Mouse (Mus musculus): ENCODE results near the gene Evc.

Gene Evc

DNA sequence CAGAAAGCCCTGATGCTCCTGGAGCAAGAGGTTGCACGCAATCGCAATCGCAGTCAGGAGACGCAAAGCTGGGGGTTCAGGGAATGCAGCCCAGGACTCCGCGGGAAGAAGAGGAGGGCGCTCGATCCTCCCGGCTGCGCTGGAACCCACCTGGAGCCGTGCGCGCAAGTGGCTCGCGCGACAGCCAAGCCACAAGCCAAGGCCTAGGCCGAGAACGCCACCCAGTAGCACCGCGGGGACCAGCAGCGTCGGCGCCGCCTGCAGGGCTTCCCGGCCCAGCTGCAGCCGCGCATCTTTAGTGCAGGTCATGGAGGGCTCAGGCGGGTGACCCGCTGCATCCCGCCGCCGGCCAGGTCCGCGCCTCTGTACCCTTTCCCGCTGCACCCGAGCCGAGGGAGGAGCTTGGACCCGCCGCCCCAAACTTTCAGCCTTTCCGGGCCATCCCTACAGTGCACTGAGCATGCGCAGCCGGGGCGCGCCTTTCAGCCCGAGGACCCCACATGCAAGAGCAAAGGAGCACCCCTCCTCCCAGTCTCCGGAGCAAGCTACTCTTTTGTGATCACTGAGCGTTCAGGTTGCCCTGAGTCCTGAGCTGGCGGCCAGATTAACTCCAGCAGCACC, at the start of gene Evc:
Gene Evc (minus strand): TSS at position 410 of the 621 bp plus-strand sequence.
- peak in 1 of 2 experiments; percentile 31 for DNase-seq (ENCODE audit: low spot score in 2 of 2)

DNA sequence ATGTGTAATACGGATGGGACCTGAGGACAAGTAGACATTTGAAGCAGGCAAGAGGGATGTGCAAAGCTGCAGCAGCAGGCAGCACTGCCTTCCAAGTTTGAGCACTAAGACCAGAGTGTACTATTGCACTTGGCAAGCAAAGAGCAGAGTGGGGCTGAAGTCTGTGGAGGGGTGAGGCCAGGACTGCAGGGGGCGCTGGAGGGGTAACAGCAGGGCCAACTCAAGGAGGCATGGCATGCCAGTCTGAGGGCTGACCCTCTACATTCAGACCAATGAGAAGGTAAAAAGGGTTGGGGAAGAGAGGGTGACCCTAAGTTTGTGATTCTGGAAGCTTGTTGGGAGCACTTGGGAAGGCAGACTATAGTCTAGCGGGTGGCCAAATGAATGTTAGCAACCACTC, 46.9 kb upstream of the Evc start:
- no peak for DNase-seq (ENCODE audit: low spot score in 2 of 2)

DNA sequence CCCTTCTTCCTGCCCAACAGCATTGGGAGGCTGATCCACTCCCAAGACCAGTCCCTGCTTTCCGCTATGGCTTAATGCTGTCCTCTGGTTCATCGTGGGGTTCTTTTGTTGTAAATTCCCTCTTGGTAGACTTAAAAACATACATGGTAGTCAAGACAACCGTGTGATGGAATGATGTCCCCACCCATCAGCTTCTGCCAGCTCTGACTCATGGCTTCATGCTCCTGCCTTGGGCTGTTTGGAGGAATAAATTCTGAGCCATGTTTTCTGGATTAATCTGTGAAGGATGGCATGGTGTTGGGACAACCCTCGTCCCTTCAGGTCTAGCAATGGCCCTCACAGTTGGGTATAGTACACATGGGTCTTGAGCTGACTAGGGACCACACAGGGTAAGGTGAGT, 43.9 kb upstream of the Evc start:
- DNase-seq (ENCODE audit: low spot score in 2 of 2): no peak

DNA sequence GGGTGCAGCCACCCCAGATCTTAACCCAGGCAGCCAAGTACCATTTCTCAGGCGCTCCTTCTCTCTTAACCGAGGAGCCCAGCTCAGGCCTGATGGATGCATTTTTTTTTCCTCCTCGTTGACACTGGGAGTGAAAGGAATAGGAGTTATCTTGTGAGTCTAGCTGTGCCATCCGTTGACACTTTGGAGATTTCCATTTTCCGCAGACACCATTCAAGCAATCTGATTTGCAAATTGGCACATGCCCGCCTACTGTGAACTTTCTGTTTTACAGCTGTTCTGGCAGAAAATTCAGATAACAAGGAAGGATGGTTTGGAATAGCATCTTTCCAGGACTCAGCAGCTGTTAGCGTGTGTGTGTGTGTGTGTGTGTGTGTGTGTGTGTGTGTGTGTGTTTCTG, 40.7 kb upstream of the Evc start:
- no peak for DNase-seq (ENCODE audit: low spot score in 2 of 2)

- DNase-seq (ENCODE audit: low spot score in 2 of 2): no peak
Observed at GRCm38 (mm10) chr5:37368796-37369195, 32.1 kb upstream of the Evc start.

- DNase-seq (ENCODE audit: low spot score in 2 of 2): no peak
Observed at GRCm38 (mm10) chr5:37365751-37366150, 29.1 kb upstream of the Evc start.

- DNase-seq (ENCODE audit: low spot score in 2 of 2): no peak
Observed at GRCm38 (mm10) chr5:37363284-37363683, 26.6 kb upstream of the Evc start.

DNA sequence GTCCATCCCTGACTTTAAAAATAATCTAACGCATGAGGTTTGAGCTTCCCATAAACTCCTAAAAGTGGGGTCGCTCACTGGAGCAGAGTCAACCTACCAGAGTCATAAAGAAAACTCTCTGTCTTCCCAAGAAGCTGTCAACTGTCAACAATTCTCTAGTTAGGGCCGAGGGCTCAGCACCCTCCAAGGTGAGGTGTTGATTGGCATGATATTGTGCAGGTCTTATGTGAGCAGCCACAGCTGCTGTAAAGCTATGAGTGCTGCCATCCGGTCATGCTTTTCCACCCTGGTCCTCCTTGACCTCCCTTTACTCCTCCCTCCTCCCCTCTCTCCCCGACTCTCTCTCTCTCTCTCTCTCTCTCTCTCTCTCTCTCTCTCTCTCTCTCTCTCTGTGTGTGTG, 25.9 kb upstream of the Evc start:
- no peak for DNase-seq (ENCODE audit: low spot score in 2 of 2)

- DNase-seq (ENCODE audit: low spot score in 2 of 2): no peak
Observed at GRCm38 (mm10) chr5:37356027-37356426, 19.3 kb upstream of the Evc start.

DNA sequence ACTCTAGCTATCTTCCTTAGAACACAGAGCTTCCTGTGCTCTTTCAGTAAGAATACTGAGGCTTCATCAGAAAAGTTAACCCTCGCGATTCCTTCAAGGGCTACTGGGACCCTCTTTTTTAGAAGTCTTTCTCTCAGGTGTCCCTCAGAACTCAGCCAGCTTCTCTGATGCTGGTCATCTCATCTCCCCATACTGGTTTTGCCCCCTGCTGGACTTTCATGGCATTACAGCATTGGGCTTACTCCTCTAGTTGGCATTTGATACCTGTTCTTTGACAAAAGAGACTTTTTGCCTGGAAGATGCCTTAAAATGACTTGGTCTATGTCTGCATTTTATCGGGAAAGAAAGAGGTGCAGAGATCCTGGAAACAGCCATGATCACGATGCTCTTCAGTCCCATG, 17.7 kb upstream of the Evc start:
- no peak for DNase-seq (ENCODE audit: low spot score in 2 of 2)

GRCm38 (mm10) chr5:37351791-37352190, 15.1 kb upstream of the Evc start:
- DNase-seq (ENCODE audit: low spot score in 2 of 2): no peak

DNA sequence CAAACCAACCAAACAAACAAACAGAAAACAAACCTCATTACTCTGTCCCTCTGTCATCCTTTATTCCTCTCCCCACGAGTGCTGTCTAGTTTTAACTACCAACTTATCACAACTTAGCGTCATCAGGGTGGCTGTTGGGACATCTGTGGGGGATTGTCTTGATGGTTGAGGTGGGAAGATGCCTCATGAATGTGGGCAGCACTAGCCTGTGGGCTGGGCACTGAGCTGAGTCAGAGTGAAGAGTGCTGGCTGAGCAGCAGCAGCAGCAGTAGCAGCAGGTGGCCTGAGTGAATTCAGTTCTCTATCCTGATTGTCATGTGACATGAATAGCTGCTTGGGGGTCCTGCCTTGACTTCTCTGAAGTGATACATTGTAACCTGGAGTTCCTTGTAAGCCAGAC, 7.3 kb upstream of the Evc start:
- no peak for DNase-seq (ENCODE audit: low spot score in 2 of 2)

DNA sequence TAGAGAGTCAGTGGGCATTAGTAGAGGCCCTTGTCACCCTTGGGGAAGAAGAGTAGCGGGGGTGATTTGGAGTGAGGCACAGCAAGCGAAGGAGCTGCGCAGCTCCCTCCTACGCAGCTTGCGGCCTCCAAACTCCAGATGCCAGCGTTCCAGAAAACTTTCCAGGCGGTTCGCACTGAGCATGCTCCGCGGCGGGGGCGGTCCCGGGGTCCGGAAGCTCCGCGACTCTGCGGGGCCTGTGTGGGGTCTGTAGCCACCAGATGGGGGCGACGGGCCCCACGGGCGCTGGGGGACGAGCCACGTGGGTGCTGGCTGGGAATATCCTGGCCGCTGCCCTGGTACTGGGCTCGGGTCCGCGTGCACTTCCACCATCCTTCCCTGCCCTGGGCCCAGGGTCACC, 1.6 kb upstream of the Evc start, which contains the start of gene Evc2:
Gene Evc2 (plus strand): TSS at position 212 of the 400 bp plus-strand sequence.
- DNase-seq (ENCODE audit: low spot score in 2 of 2): peak; percentile 53 to 60

DNA sequence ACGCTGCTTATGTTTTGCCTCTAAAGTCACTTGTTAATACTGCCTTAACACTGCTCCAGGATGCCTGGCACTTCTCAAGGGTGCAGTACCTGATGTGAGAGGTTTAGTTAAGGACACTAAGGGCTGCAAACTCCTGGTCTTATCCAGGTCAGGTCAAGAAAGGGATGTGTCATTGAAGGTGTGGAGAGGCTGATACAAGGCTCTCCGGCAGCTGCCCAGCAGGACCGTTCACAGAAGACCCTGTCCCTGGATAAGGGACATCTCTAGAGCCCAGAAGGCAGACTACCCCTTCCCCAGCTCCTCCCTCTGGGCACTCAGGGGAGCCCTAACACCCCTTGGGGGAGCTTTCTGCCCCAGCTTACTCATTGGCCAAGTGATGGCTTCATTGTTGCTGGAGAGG, 1.0 kb upstream of the Evc start:
- DNase-seq (ENCODE audit: low spot score in 2 of 2): no peak

DNA sequence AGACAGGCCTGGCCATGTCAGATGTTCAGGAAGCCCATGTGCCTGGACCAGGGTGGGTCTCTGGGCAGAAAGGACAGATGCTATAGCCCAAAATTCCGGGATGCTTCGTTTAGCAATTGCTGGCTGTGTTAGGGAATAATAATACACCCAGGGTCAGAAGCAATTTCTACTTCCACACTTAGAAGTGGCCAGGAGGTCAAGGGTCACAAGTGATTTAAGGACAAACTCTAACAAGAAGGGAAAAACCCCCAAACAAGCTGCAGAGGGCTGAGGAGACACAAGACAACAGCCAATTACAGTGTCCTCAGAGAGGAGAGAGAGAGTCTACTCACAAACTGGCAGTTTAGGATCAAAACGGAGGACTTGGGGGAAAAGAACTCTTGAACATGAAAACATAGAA, 1.6 kb downstream of the Evc start:
- DNase-seq (ENCODE audit: low spot score in 2 of 2): no peak

GRCm38 (mm10) chr5:37332066-37332465, 4.6 kb downstream of the Evc start:
- DNase-seq (ENCODE audit: low spot score in 2 of 2): no peak

DNA sequence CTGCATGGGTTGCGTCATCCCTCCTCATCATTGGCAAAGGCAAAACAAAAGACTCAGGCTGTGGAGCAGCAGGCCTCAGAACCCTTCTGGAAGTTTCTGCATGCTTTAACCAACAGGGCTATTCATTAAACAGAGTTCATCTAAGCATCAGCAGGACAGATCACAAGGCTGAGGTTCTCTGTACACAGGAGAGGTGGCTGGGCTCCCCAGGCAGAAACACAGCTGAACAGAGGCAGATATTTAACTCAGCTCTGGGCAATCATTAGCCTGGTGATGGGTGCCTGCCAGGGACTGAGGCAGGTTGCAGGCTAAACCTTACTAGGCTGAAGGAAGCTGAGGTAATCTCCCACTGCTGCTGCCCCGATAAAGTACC, 5.6 kb downstream of the Evc start:
- DNase-seq (ENCODE audit: low spot score in 2 of 2): no peak

- DNase-seq (ENCODE audit: low spot score in 2 of 2): no peak
Observed at GRCm38 (mm10) chr5:37330449-37331132, 6.1 kb downstream of the Evc start.

DNA sequence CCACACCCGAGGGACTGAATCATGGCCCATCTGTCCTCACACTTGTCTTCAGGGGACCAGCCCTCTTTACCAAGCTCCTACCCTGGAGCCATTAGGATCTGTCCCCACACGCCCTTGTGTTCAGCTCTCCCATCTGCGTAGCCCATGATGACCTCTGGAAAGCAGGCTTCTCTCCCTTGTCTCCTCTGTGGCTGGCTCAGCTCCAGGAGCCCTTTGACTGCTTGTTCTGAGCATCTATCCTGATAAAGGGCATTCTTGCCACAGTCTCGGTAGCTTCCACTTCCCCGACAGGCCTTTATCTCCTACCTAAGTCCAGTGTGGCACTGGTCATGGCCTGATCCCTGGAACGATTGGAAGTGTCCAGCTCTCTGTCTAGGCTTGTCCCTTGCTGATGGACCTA, 10.0 kb downstream of the Evc start:
- no peak for DNase-seq (ENCODE audit: low spot score in 2 of 2)

DNA sequence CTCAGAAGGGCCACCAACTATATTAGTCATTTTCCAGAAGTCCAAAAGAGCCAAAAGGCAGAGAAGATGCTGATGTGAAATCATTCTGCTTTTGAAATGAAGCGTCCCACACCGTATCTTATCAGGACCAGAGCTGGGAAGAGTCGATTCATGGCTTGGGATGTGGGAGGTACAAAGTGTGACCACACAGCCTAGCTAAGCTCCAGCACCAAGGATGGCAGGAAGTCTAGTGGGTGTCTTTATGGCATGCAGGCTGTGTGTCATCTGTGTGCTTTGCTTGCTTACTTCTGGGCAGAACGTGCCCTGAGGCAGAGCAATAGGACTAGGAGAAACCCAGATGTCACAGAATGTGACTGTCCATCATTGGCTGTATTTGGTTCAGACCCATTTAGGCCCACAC, 15.9 kb downstream of the Evc start:
- no peak for DNase-seq (ENCODE audit: low spot score in 2 of 2)

- no peak for DNase-seq (ENCODE audit: low spot score in 2 of 2)
Observed at GRCm38 (mm10) chr5:37320174-37320573, 16.5 kb downstream of the Evc start.

DNA sequence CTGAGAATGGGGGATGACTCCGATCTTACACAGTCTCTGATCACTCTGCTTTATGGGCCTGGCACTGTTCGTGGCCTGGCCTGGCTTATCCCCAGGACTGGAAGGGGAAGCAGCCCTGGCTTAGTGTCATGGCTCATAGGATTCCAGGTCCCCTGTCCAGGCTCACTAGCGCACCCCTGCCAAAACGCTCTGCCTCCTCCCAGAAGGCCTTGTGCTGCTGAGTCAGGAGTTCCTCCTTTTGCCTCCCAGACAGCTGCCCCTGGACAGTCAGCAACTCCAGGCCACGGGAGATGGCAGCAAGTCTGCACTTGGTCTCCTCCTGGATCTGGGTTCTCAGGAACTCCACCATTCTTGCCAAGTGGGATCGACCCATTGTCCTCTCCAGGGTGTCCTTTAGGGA, 18.0 kb downstream of the Evc start:
- no peak for DNase-seq (ENCODE audit: low spot score in 2 of 2)

DNA sequence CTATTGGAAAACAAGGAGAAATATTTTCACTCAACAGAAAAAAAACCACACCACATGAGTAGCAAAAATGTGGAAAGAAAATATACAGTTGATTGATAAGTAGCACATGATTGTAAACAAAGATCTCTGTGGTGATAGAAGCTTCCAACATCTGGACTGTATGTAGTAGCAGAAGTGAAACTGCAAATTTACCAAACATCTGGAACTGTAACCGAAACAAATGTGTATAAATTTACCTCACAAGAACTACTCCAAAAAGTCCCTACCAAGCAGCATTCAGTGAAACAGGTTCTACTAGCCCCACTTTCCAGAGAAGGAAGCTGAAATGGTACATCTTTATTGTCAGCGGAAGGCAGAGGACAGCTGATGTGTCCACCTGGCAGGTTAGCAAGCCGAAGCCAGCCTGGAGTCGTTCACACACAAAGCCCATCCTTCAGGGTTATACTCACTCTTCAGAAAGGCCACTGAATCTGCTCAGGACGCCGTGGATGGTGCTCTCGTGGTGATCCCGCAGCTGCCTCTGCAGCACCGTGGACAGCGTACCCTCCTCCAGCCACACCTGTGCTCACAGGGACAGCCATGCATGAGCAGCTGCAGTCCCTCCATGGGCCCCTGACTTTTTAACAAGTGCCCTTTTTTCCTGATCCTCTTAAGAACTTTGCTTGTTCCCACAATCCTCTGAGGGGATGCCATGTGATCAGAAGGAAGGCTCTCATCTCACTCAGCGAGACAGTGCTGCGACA, 23.5 kb downstream of the Evc start:
- no peak for DNase-seq (ENCODE audit: low spot score in 2 of 2)

Data from frontal cortex, postnatal 10 days (tissue).